Mouse (Mus musculus): ENCODE results near the gene Skida1.

DNA sequence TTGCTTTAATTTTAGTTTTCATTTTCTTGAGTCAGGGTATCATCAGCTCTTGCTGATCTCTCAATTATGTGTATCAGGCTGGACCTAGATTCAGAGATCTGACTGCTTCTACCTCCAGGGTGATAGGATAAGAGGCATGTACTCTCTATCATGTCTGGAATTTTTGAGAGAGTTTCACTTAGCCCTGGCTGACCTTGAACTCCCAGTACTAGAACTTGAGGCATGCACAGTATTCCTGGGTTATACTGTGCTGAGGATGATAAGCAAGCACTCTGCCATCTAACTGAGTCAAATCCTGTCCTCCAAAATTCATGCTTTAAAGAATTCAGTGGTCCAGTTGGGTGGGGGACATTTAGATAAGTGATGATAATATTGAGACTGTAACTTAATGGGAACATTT, 17.6 kb upstream of the Skida1 start:
- TF ChIP-seq CTCF (IDR thresholded peaks at IDR 0.05; ENCODE audit: extremely low read depth, insufficient read depth, low read length) (no peak), POLR2A (IDR thresholded peaks at IDR 0.05; ENCODE audit: extremely low read depth, insufficient read depth, low read length) (no peak)
